Mouse (Mus musculus) gonadal fat pad, adult 2 months (tissue): ENCODE data around the gene Pcf11. TPM values are rescaled to one million over a fixed set of nuclear protein-coding genes. Genes with fewer than 3 reads are reported as not detected.

Source experiments
- DNase-seq: peaks from one replicate; pipeline ENCODE4 v3.0.0-alpha.2; 2012; ENCODE audit warnings: low read depth
- polyA plus RNA-seq: library from polyadenylated mRNA; depleted of rRNA; stranded (reverse); fragments of >200 nt; gene quantifications from 2 replicates; pipeline ENCODE4 v1.2.3, GENCODE M21; 2012; rRNA removed

Pcf11 gene
- polyA plus RNA-seq, 1 experiment, result 21.4 TPM

- DNase-seq, result peak; percentile 33
These were observed 32.6 kb downstream of the Pcf11 start, which contains the start of gene Ankrd42 for GRCm38 (mm10) chr7:92637021-92637625. Gene Ankrd42 (minus strand): TSS chr7:92637142.

- DNase-seq, result no peak
These were observed 33.3 kb downstream of the Pcf11 start for GRCm38 (mm10) chr7:92636295-92637011.

- DNase-seq, result no peak
These were observed 39.6 kb downstream of the Pcf11 start for GRCm38 (mm10) chr7:92630167-92630566.

- no peak for DNase-seq
These were observed 45.2 kb downstream of the Pcf11 start for GRCm38 (mm10) chr7:92624488-92624887.

- no peak for DNase-seq
These were observed 58.9 kb downstream of the Pcf11 start for GRCm38 (mm10) chr7:92610830-92611229.

- DNase-seq, result no peak
These were observed 64.8 kb downstream of the Pcf11 start for GRCm38 (mm10) chr7:92604961-92605360.

Other genes starting within 250 kb of the Pcf11 start
- gene Ccdc90b, start 108.8 kb downstream of the Pcf11 start, polyA plus RNA-seq, result 7.9 and 10.8 TPM in 2 replicates
- 2.3 and 3.7 TPM in 2 replicates for gene Ankrd42, start 32.8 kb downstream of the Pcf11 start, polyA plus RNA-seq
- 5.8 TPM in 2 replicates for gene Rab30, start 71.7 kb upstream of the Pcf11 start, polyA plus RNA-seq
- gene Ddias, start 204.3 kb upstream of the Pcf11 start, polyA plus RNA-seq, result 0.11 and 0.15 TPM in 2 replicates
- 14.6 and 15.1 TPM in 2 replicates for gene Prcp, start 204.5 kb upstream of the Pcf11 start, polyA plus RNA-seq